Mouse (Mus musculus) ES-Bruce4 (cell line): ENCODE results near the gene Supt5.

Experiments used
- CTCF ChIP-seq: IDR thresholded peaks from one replicate; pipeline ENCODE4 v1.8.1; 2011; ENCODE audit warnings: low read depth, low read length
- EP300 ChIP-seq: IDR thresholded peaks from 2 replicates; pipeline ENCODE4 v1.6.1; 2011; ENCODE audit warnings: low read depth, low read length; ENCODE audit not compliant: insufficient read depth
- POLR2A ChIP-seq: IDR thresholded peaks from one replicate; pipeline ENCODE4 v1.8.1; 2011; ENCODE audit warnings: low read length; ENCODE audit not compliant: insufficient read depth

- TF ChIP-seq CTCF (no peak), POLR2A (no peak), EP300 (no peak)
Measured at GRCm38 (mm10) chr7:28370051-28370450, 31.5 kb upstream of the Supt5 start.
